Mouse (Mus musculus) mature B cell (primary cell): ENCODE measurements around the gene Ncapg2.

ENCODE experiments used
- in situ Hi-C: fragments of 300-500 bp; cut with MboI; formaldehyde crosslinking; loops from 2 replicates; pipeline ENCODE4 v1.14.3; 2019

Ncapg2 gene

GRCm38 (mm10) chr12:116442184-116442583, 37.0 kb downstream of the Ncapg2 start:
- in situ Hi-C loops, result no loop called here

GRCm38 (mm10) chr12:116449536-116449935, 44.3 kb downstream of the Ncapg2 start:
- in situ Hi-C loops, result no loop called here

GRCm38 (mm10) chr12:116460379-116461065, 55.3 kb downstream of the Ncapg2 start:
- in situ Hi-C loops, result no loop called here

- in situ Hi-C loops, result no loop called here
Measured at GRCm38 (mm10) chr12:116467030-116467429, 61.8 kb downstream of the Ncapg2 start.

GRCm38 (mm10) chr12:116468348-116468747, 63.1 kb downstream of the Ncapg2 start:
- in situ Hi-C loops, result no loop called here

GRCm38 (mm10) chr12:116469096-116469495, 63.9 kb downstream of the Ncapg2 start:
- in situ Hi-C loops, result no loop called here

- in situ Hi-C loops, result no loop called here
Measured at GRCm38 (mm10) chr12:116473264-116473663, 68.1 kb downstream of the Ncapg2 start.

- in situ Hi-C loops, result no loop called here
Measured at GRCm38 (mm10) chr12:116473761-116474160, 68.6 kb downstream of the Ncapg2 start.

- in situ Hi-C loops, result no loop called here
Measured at GRCm38 (mm10) chr12:116474676-116475075, 69.5 kb downstream of the Ncapg2 start.

GRCm38 (mm10) chr12:116478771-116479170, 73.6 kb downstream of the Ncapg2 start:
- in situ Hi-C loops, result no loop called here

GRCm38 (mm10) chr12:116481921-116482320, 76.7 kb downstream of the Ncapg2 start:
- in situ Hi-C loops, result no loop called here

- in situ Hi-C loops, result no loop called here
Measured at GRCm38 (mm10) chr12:116483581-116483980, 78.4 kb downstream of the Ncapg2 start.

- in situ Hi-C loops, result no loop called here
Measured at GRCm38 (mm10) chr12:116484991-116485390, 79.8 kb downstream of the Ncapg2 start.

GRCm38 (mm10) chr12:116485591-116486403, 80.6 kb downstream of the Ncapg2 start, which contains the start of gene Ptprn2:
Ptprn2 (plus strand) TSS chr12:116485720.
- in situ Hi-C loops, result no loop called here

- in situ Hi-C loops, result no loop called here
Measured at GRCm38 (mm10) chr12:116486404-116486730, 81.2 kb downstream of the Ncapg2 start.

GRCm38 (mm10) chr12:116488836-116489235, 83.6 kb downstream of the Ncapg2 start:
- in situ Hi-C loops, result no loop called here

- in situ Hi-C loops, result no loop called here
Measured at GRCm38 (mm10) chr12:116490575-116491356, 85.6 kb downstream of the Ncapg2 start.

GRCm38 (mm10) chr12:116498666-116499065, 93.5 kb downstream of the Ncapg2 start:
- in situ Hi-C loops, result no loop called here

GRCm38 (mm10) chr12:116500652-116501051, 95.5 kb downstream of the Ncapg2 start:
- in situ Hi-C loops, result no loop called here

- in situ Hi-C loops, result no loop called here
Measured at GRCm38 (mm10) chr12:116512482-116512881, 107.3 kb downstream of the Ncapg2 start.
